Mouse (Mus musculus) cerebellum, adult 2 months (tissue): ENCODE results near the gene Apob.

Source experiments
- CTCF ChIP-seq: fragments of 200-500 bp; IDR thresholded peaks from 2 replicates; pipeline ENCODE4 v1.5.1; 2011; ENCODE audit warnings: low read depth, mild to moderate bottlenecking, control low read depth, low read length, moderate library complexity, borderline replicate concordance; ENCODE audit not compliant: insufficient read depth
- POLR2A ChIP-seq: fragments of 200-500 bp; IDR thresholded peaks from 2 replicates; pipeline ENCODE4 v1.6.1; 2011; ENCODE audit warnings: low read length, control low read depth, borderline replicate concordance; ENCODE audit not compliant: insufficient read depth

GRCm38 (mm10) chr12:7970301-7970700 is 7.1 kb upstream of the Apob start:
- no peak for TF ChIP-seq POLR2A
- no peak for TF ChIP-seq CTCF
